Mouse (Mus musculus) G1E (cell line): ENCODE results near the gene Fgfr3. TPM values are rescaled to one million over a fixed set of nuclear protein-coding genes. Genes with fewer than 3 reads are reported as not detected.

Experiments used
- ATAC-seq: 2 replicates; pipeline ENCODE4 v1.8.0; 2016; ENCODE audit warnings: mild to moderate bottlenecking; ENCODE audit not compliant: insufficient number of reproducible peaks, poor library complexity, low FRiP score, severe bottlenecking; ENCODE audit errors: extremely low read depth
- DNase-seq: peaks from one replicate; pipeline ENCODE4 v3.0.0; 2012; ENCODE audit warnings: low spot score
- H3K27me3 ChIP-seq: 2 replicates; pipeline ENCODE4 v1.6.1; 2012; ENCODE audit warnings: mild to moderate bottlenecking, low read length, inconsistent platforms; ENCODE audit not compliant: insufficient read depth
- H3K36me3 ChIP-seq: replicated peaks from 2 replicates; pipeline ENCODE3; 2012; ENCODE audit warnings: mild to moderate bottlenecking, inconsistent platforms
- H3K4me1 ChIP-seq: 2 replicates; pipeline ENCODE4 v1.6.1; 2012; ENCODE audit warnings: low read depth, low read length, inconsistent platforms, mixed read lengths; ENCODE audit not compliant: insufficient read depth
- H3K4me3 ChIP-seq: 2 replicates; pipeline ENCODE4 v1.5.1; 2012; ENCODE audit warnings: low read depth, mild to moderate bottlenecking, inconsistent platforms, low read length, moderate library complexity, mixed read lengths
- H3K9me3 ChIP-seq: replicated peaks from 2 replicates; pipeline ENCODE4 v1.6.1; 2012; ENCODE audit warnings: inconsistent platforms
- CTCF ChIP-seq: IDR thresholded peaks from 2 replicates; pipeline ENCODE4 v1.5.1; 2012; ENCODE audit warnings: low read depth, low read length, inconsistent platforms, mixed read lengths
- GATA1 ChIP-seq: IDR thresholded peaks from 2 replicates; pipeline ENCODE4 v1.6.1; 2012; ENCODE audit warnings: borderline replicate concordance, low read length, inconsistent platforms, mixed read lengths
- GATA2 ChIP-seq: IDR thresholded peaks from 2 replicates; pipeline ENCODE4 v1.6.1; 2012; ENCODE audit warnings: low read depth, low read length, inconsistent platforms, borderline replicate concordance
- POLR2AphosphoS5 ChIP-seq: IDR thresholded peaks from 2 replicates; pipeline ENCODE4 v1.6.1; 2012; ENCODE audit warnings: low read depth, low read length, inconsistent platforms; ENCODE audit not compliant: insufficient replicate concordance
- TAL1 ChIP-seq: conservative IDR thresholded peaks from 2 replicates; pipeline ENCODE4 v1.6.1; 2012; ENCODE audit warnings: low read depth, low read length, inconsistent platforms, mixed read lengths
- polyA plus RNA-seq: library from polyadenylated mRNA; stranded (reverse); fragments of >175 nt; gene quantifications from 2 replicates; pipeline ENCODE4 v1.2.3, GENCODE M21; 2012
- total RNA-seq, 2 experiments: library from RNA; stranded (forward) in 1 of 2; stranded (reverse) in 1 of 2; fragments of 200-1000 nt in 1 of 2; fragments of >200 nt in 1 of 2; fragmentation: Nextera tagmentation in 1 of 2; gene quantifications; 2 replicates each; pipeline ENCODE4 v1.2.3; 2014 to 2017

Fgfr3 gene
- total and polyA plus RNA-seq, 3 experiments, result 0.03 to 0.22 TPM; not detected in 1

GRCm38 (mm10) chr5:33692393-33692792, 29.1 kb upstream of the Fgfr3 start:
- peaks cover 84% of the 10 kb centered on the region for H3K27me3 ChIP-seq
- peaks cover 2% of the 10 kb centered on the region for H3K4me1 ChIP-seq
- DNase-seq (no peak), ATAC-seq (no peak)
- H3K9me3 ChIP-seq, result no peaks in the 10 kb centered on the region
- H3K36me3 ChIP-seq, result no peaks in the 10 kb centered on the region
- H3K4me3 ChIP-seq, result no peak overlapping the region
- TF ChIP-seq CTCF (no peak), GATA1 (no peak), GATA2 (no peak), POLR2AphosphoS5 (no peak), TAL1 (no peak)

GRCm38 (mm10) chr5:33694461-33694847, 27.0 kb upstream of the Fgfr3 start:
- no peaks in the 10 kb centered on the region for H3K36me3 ChIP-seq
- peaks cover 79% of the 10 kb centered on the region for H3K27me3 ChIP-seq
- DNase-seq (no peak), ATAC-seq (no peak)
- TF ChIP-seq POLR2AphosphoS5, result no peak
- TF ChIP-seq CTCF, result no peak
- TF ChIP-seq TAL1, result no peak
- no peak for TF ChIP-seq GATA1
- H3K9me3 ChIP-seq, result no peaks in the 10 kb centered on the region
- peaks cover 2% of the 10 kb centered on the region for H3K4me1 ChIP-seq
- H3K4me3 ChIP-seq, result no peak overlapping the region

GRCm38 (mm10) chr5:33694848-33695717, 26.4 kb upstream of the Fgfr3 start:
- Histone ChIP-seq H3K27me3 (peaks cover 76% of the 10 kb centered on the region), H3K9me3 (no peaks in the 10 kb centered on the region), H3K36me3 (no peaks in the 10 kb centered on the region), H3K4me1 (peaks cover 2% of the 10 kb centered on the region), H3K4me3 (peak overlapping the region; percentile 41; the same call in 1 of the 2 replicates)
- TF ChIP-seq CTCF, result no peak
- TF ChIP-seq POLR2AphosphoS5, result no peak
- no peak for TF ChIP-seq TAL1
- TF ChIP-seq GATA2, result no peak
- TF ChIP-seq GATA1, result no peak
- DNase-seq (no peak), ATAC-seq (no peak)

- peaks cover 2% of the 10 kb centered on the region for H3K4me1 ChIP-seq
- H3K36me3 ChIP-seq, result no peaks in the 10 kb centered on the region
- DNase-seq, result no peak
- no peak for ATAC-seq
- H3K27me3 ChIP-seq, result peaks cover 77% of the 10 kb centered on the region
- no peak overlapping the region; the same call in 1 of the 2 replicates for H3K4me3 ChIP-seq
- no peaks in the 10 kb centered on the region for H3K9me3 ChIP-seq
- no peak for TF ChIP-seq TAL1
- no peak for TF ChIP-seq GATA1
These were observed 25.8 kb upstream of the Fgfr3 start for GRCm38 (mm10) chr5:33695718-33696121.

- Histone ChIP-seq H3K27me3 (peaks cover 84% of the 10 kb centered on the region), H3K36me3 (no peaks in the 10 kb centered on the region), H3K9me3 (no peaks in the 10 kb centered on the region), H3K4me1 (peaks cover 2% of the 10 kb centered on the region), H3K4me3 (no peak overlapping the region)
- DNase-seq, result no peak
- ATAC-seq, result no peak
- TF ChIP-seq GATA1 (no peak), TAL1 (no peak), POLR2AphosphoS5 (no peak), CTCF (no peak), GATA2 (no peak)
These were observed 25.0 kb upstream of the Fgfr3 start for GRCm38 (mm10) chr5:33696430-33696829.

GRCm38 (mm10) chr5:33697534-33697933, 23.9 kb upstream of the Fgfr3 start:
- Histone ChIP-seq H3K27me3 (peaks cover 86% of the 10 kb centered on the region), H3K9me3 (no peaks in the 10 kb centered on the region), H3K36me3 (no peaks in the 10 kb centered on the region), H3K4me1 (peaks cover 2% of the 10 kb centered on the region), H3K4me3 (no peak overlapping the region)
- ATAC-seq, result no peak
- no peak for TF ChIP-seq CTCF
- no peak for TF ChIP-seq GATA1
- no peak for TF ChIP-seq POLR2AphosphoS5
- no peak for TF ChIP-seq GATA2
- no peak for TF ChIP-seq TAL1
- DNase-seq, result no peak
